Mouse (Mus musculus): ENCODE measurements around the gene Acsl1. TPM values are rescaled to one million over a fixed set of nuclear protein-coding genes. Genes with fewer than 3 reads are reported as not detected.

Acsl1 gene
- total RNA-seq, 1 experiment from 2014 or later: 59.9 TPM

DNA sequence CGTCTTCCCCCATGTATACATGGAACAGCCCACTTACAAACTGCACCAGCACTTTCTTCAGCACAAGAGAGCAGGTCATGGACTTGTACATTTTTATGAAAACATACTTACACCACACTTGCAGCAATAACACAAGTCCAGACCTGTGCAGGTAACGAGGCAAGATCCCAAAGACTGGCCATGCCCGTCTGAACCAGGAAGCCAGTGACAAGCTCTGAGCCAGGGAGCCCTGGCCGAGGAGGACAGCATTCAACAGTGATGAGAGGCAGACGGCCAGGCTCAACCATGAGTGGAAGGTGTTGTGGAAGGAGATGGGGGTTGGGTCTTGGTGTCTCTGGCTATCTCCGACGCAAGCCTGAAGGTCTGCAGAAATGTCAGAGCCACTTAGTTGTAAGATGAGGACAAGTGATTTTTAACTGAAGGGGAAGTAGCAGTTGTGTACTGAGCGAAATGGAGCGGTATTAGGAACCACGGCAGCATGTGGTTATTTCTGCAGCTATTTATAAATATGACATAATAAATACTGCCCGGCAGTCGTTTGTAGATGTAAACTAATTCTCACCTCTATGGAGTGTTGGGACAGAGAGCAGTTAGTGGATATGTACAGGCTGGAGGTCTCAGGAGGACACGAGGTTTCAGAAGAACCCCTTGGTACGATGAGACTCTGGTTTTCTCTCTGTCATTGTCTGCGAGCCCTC, 26.6 kb downstream of the Acsl1 start:
- ATAC-seq (replicated peaks; ENCODE audit: insufficient number of reproducible peaks, low FRiP score, low TSS enrichment, poor library complexity, severe bottlenecking): peak; percentile 66

GRCm38 (mm10) chr8:46499376-46500061, 28.7 kb downstream of the Acsl1 start:
- no peak for ATAC-seq (replicated peaks; ENCODE audit: insufficient number of reproducible peaks, low FRiP score, low TSS enrichment, poor library complexity, severe bottlenecking)

DNA sequence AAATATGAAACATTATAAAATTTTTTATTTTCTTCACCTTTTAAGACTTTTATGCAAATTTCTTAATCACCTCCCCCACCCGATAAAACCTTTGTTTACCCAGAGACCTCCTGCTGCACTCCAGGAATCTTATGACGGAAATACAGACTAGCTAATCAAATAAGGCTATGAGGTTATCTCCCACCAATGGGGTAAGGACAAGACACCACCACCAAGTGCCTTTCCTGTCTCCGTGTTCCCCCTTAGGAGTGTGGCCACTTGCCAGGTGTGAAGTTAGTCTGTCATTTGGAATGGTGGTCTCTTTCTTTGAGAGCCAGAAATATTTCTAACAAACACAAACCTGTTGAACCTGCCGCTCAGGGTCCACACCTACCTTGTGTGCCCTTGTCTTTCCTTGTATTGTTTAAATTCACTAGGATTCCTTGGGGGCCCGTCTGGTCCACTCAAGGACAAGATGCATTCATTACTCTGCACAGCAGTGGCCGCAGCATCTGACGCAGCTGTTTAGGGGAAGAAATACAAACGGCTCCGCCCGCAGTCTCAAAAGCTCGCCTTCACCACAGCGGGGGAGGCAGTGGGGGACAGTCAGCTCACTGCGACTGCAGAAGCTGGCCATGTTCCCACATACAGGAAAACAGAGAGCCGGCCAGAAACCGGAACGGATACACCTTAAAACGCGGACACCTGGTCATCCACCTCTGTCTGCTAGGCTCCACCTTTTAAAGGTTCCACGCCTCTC, 31.7 kb downstream of the Acsl1 start:
- ATAC-seq (replicated peaks; ENCODE audit: insufficient number of reproducible peaks, low FRiP score, low TSS enrichment, poor library complexity, severe bottlenecking): no peak

DNA sequence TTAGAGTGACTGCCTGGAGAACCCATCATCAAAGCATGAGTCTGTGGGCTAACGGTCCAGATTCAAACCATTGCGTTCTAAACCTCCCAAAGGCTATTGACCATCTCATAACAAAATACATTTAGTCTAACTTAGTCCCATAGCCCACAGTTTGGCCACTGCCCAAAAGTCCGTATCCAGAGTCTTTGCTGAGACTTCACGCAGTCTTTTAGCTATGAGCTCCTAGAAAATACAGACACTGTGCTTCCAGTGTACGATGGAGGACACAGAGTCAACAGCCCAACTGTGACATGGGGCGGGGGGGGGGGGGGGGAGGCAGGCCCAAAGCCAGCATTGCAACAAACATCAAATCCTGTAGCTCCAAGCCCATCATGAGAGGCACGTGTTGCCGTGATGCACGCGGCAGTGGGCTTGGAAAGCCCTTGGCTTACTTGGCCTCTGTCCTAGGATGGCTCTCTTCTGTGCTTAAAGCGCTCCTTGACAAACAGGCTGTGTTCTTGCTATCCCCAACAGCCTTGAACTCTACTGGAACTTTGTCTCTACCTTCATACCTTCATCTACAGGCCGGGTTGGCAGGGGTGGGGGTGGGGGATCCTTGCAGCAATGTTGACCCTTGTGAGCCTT, 32.3 kb downstream of the Acsl1 start:
- ATAC-seq (replicated peaks; ENCODE audit: insufficient number of reproducible peaks, low FRiP score, low TSS enrichment, poor library complexity, severe bottlenecking): no peak

DNA sequence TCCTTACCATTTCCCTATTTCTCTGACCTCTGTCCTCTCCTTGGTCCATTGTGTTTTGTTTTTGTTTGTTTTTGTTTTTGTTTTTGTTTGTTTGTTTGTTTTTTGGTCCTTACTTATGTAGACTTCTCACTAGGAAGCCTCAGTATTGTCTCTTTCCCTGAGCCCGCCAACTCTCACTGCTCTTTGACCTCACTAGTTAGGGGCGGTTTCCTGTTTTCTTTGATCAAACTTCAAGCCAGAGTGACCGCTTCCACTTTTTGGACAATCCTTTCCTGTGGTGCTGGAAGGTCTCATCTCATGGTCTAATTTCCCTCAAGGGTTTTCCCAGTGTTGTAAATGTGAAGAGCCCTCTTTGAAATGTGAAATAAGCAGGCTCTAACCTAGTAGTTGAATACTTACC, 33.4 kb downstream of the Acsl1 start:
- no peak for ATAC-seq (replicated peaks; ENCODE audit: insufficient number of reproducible peaks, low FRiP score, low TSS enrichment, poor library complexity, severe bottlenecking)

- ATAC-seq (replicated peaks; ENCODE audit: insufficient number of reproducible peaks, low FRiP score, low TSS enrichment, poor library complexity, severe bottlenecking): peak; percentile 83
Measured at GRCm38 (mm10) chr8:46508488-46509395, 37.9 kb downstream of the Acsl1 start.

GRCm38 (mm10) chr8:46509474-46509873, 38.6 kb downstream of the Acsl1 start:
- ATAC-seq (replicated peaks; ENCODE audit: insufficient number of reproducible peaks, low FRiP score, low TSS enrichment, poor library complexity, severe bottlenecking): no peak

GRCm38 (mm10) chr8:46511336-46511735, 40.5 kb downstream of the Acsl1 start:
- no peak for ATAC-seq (replicated peaks; ENCODE audit: insufficient number of reproducible peaks, low FRiP score, low TSS enrichment, poor library complexity, severe bottlenecking)

DNA sequence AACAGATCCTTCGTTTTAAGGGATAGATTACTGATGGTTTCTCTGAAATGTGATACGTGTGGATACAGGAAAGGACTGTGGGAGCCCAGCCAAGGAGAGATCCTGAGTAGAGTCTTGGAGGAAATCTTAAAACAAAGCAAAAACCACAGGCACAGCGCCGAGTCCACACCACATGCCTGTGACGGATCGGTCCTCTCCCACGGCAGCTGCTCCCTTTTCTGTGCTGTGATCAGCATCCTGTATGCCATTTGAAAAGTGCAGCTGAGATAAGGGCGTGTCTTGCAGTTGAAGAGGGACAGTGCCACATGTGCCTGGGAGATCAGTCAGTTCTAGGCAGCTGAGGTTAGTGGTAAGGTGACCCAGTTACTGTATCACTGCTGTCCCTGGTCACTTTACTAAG, 41.7 kb downstream of the Acsl1 start:
- no peak for ATAC-seq (replicated peaks; ENCODE audit: insufficient number of reproducible peaks, low FRiP score, low TSS enrichment, poor library complexity, severe bottlenecking)

GRCm38 (mm10) chr8:46514027-46514426, 43.2 kb downstream of the Acsl1 start:
- ATAC-seq (replicated peaks; ENCODE audit: insufficient number of reproducible peaks, low FRiP score, low TSS enrichment, poor library complexity, severe bottlenecking): no peak

DNA sequence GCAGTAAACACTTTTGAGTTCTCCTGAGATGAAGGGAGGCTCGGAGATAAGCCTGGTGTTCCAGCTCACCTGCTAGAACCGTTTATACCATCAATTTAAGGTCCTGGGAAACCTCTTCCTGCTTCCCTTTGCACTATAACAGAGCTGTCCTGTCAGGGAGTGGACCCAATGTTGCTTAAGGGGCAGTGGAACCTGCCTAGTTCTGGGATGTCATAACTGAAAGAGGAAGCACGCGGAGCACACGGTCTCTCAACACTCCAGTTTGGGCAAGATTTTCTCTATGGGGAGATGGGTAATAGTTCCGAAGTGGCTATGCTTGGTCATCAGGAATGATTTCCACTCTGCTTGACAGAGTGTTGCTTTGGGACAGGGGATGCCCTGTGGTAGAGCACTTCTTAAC, 49.8 kb downstream of the Acsl1 start:
- peak; percentile 64; the same call in 1 of the 2 replicates for ATAC-seq (replicated peaks; ENCODE audit: insufficient number of reproducible peaks, low FRiP score, low TSS enrichment, poor library complexity, severe bottlenecking)

DNA sequence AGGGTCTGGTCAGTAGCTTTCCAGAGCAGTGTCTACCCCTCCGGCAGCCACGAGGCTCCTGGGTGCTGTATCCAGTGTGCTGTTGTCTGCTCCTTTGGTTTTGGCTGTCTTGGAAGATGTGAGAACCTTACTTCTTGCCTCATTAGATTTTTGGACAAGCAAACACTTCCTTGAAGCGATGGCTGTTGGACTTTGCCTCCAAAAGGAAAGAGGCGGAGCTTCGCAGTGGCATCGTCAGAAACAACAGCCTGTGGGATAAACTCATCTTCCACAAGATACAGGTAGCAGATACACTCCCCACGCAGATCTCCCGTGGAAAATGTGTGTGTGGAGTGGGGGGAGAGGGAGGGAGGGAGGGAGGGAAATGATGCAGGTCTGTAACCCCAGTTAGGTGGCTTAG, 55.3 kb downstream of the Acsl1 start:
- ATAC-seq (replicated peaks; ENCODE audit: insufficient number of reproducible peaks, low FRiP score, low TSS enrichment, poor library complexity, severe bottlenecking): no peak

DNA sequence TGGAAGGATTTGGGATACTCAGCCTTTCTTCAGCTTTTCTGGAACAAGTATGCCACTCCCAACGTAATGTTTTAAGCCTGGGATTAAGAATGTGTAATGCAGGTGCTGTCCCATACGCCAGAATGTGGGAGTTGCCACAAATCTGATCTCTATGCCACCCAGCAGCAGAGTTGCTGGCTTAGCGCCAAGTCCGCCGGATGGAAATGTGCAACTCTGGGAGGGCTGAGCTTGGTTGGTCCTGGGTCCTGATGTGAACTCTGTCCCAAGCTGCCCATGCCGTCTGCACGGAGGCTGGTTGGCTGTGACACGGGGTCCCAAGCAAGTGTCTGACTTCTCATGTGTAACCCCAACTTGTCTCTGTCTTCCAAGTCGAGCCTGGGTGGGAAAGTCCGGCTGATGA, 56.0 kb downstream of the Acsl1 start:
- ATAC-seq (replicated peaks; ENCODE audit: insufficient number of reproducible peaks, low FRiP score, low TSS enrichment, poor library complexity, severe bottlenecking): no peak

- ATAC-seq (replicated peaks; ENCODE audit: insufficient number of reproducible peaks, low FRiP score, low TSS enrichment, poor library complexity, severe bottlenecking): no peak
Measured at GRCm38 (mm10) chr8:46529508-46529907, 58.7 kb downstream of the Acsl1 start.

DNA sequence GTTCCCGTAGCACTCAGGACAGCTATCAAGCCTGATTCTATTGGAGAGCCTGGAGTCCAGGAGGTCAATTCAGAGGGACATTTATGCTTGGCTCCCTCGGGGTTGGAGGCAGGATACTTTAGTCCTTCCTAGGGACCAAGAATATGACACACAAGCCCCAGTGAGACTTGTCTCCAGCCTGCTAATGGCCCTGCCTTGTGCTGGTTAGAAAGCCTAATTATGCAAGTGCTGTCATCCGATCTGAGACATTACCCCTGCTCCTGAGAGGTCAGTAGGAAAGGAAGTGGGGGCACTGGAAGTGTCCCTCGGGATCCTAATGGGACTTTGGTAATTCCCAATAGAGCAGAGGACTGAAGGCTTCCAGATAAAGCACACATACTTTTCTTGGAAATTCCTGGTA, 59.7 kb downstream of the Acsl1 start:
- ATAC-seq (replicated peaks; ENCODE audit: insufficient number of reproducible peaks, low FRiP score, low TSS enrichment, poor library complexity, severe bottlenecking): no peak

- peak; percentile 84 for ATAC-seq (replicated peaks; ENCODE audit: insufficient number of reproducible peaks, low FRiP score, low TSS enrichment, poor library complexity, severe bottlenecking)
Measured at GRCm38 (mm10) chr8:46533926-46534325, 63.1 kb downstream of the Acsl1 start.

DNA sequence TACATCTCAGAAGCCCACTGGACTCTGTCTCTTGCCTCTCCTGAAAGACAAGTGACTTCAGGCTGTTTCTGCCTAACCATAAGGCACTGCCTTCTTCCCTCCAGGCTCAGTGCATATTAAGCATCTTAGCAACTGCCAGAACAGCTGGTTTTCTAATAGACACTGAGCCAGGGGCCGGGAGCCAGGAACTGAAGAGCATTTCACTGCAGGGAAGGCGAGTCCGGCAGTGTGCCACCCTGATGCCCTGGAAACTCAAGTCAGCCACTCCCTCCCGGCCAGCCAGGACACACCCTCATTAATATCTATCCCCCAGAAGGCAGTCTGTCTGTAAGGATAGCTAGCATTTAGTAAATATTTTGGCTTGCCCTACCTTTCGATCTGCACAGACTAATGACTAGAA, 68.9 kb downstream of the Acsl1 start:
- no peak for ATAC-seq (replicated peaks; ENCODE audit: insufficient number of reproducible peaks, low FRiP score, low TSS enrichment, poor library complexity, severe bottlenecking)

- ATAC-seq (replicated peaks; ENCODE audit: insufficient number of reproducible peaks, low FRiP score, low TSS enrichment, poor library complexity, severe bottlenecking): no peak
Measured at GRCm38 (mm10) chr8:46543191-46543590, 72.4 kb downstream of the Acsl1 start.
